Mouse (Mus musculus) hindbrain, embryonic 10.5 days (tissue): ENCODE measurements around the gene Ccdc110. TPM values are rescaled to one million over a fixed set of nuclear protein-coding genes. Genes with fewer than 3 reads are reported as not detected.

Experiments used
- polyA plus RNA-seq: library from polyadenylated mRNA; unstranded; fragments of >200 nt; fragmentation: Nextera tagmentation; extraction: Ambion mirVana; gene quantifications from 2 replicates; pipeline ENCODE4 v1.2.1, GENCODE M21; 2016

Gene Ccdc110
- polyA plus RNA-seq, 1 experiment from 2014 or later: not detected

Other genes with a start within 250 kb of the Ccdc110 start
- gene Pdlim3, start 49.2 kb upstream of the Ccdc110 start, polyA plus RNA-seq: 1.0 and 2.8 TPM in 2 replicates
- 3.8 and 4.5 TPM in 2 replicates for gene 1700029J07Rik, start 40.6 kb downstream of the Ccdc110 start, polyA plus RNA-seq
- 49.0 and 60.8 TPM in 2 replicates for gene Ufsp2, start 40.9 kb downstream of the Ccdc110 start, polyA plus RNA-seq
- 0.10 and 0.26 TPM in 2 replicates for gene Lrp2bp, start 64.7 kb downstream of the Ccdc110 start, polyA plus RNA-seq
- gene Ankrd37, start 71.1 kb downstream of the Ccdc110 start, polyA plus RNA-seq: 18.6 and 19.0 TPM in 2 replicates
- 14.9 and 19.8 TPM in 2 replicates for gene Cfap97, start 217.2 kb downstream of the Ccdc110 start, polyA plus RNA-seq
- 2.9 and 4.1 TPM in 2 replicates for gene Snx25, start 217.5 kb downstream of the Ccdc110 start, polyA plus RNA-seq